Mouse (Mus musculus) cerebellum, postnatal 25 days (tissue): ENCODE measurements around the gene Slf2.

Source experiments
- DNase-seq, 2 experiments: peaks; one replicate each; pipeline ENCODE4 v3.0.0; 2021; ENCODE audit warnings: mixed read lengths in 2 of 2

Slf2 gene

DNA sequence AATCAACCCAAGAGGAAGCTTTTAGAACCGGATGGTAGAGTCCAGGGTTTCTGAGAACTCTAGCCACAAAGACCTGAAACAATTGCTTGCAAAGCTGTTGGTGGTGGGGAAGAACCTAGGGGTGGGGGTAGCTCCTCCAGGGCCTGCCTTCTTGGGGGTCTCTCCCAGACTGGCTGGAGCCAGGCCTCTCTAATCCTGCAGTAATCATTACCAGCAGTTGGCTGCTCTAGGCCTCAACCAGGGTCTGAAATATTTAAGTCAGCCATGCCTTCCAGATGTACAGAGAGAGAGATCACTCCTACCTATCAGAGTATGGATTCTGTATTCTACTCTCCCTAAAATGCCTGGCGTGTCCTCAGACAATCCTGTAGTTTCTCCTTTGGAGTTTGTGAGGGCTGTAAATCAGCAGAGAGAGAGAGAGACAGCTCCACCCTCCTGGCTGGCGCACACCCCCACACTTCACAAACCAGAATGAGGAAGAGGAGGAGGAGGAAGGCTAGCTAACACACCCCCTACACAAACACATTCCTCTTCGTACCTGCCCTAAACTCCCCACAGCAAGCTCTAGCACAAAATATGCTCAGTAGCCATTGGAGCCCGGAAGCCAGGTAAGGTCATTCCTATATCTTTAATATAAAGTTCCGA lies 82.8 kb downstream of the Slf2 start:
- DNase-seq: no peak

DNA sequence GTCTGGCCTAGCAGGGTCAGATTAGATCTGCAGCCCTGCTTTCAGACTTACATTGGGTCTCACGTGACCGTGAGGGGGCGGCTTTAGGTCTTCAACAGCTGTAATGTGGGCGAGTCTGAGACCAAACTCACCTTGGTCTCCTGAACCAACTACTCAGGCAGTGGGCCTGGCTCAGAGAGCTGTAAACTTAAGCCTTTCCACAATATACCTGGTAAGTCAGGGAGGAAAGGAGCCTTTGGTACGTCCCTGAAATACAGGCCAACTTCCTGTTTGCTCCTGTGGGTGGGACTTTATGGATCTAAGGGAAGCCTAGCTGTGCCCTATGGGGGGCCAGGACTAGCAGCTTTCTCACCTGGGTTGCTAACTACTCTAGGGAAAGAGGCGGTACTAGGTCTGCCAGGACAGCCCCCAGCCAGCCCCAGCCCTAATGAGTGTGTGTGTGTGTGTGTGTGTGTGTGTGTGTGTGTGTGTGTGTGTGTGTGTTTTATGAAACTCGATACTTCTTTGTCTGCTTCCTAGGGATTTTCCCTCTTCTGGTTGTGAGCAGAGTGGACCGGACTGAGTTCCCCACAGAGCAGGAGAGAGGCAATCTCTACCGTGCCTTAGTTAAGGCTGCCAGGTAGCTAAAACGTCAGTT lies 83.5 kb downstream of the Slf2 start, which contains the start of gene Lzts2:
Gene Lzts2, plus strand, starts transcription at position 80 of the 637 bp plus-strand sequence.
- DNase-seq: peak in 1 of 2 experiments; percentile 39

DNA sequence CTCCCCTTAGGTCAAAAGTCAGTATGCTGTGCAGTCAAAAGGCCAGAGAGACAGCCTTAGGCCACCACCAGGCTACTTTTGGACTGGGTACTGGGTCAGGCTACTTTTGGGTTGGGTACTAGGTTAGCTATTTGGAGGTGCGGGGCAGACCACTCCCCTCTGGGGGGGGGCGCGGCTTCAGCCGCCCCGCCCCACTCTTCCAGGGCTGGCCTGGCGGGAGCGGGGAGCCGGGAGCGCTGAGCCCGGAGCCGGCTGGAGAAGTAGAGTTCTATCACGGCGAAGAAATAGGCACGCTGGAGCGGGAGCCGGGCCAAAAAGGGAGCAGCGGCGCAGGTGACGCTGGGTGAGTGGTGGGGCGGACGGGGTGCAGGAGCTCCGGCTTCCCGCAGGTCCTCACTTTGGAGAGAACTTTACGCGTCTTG lies 84.0 kb downstream of the Slf2 start:
- DNase-seq: peak; percentile 72 to 81

DNA sequence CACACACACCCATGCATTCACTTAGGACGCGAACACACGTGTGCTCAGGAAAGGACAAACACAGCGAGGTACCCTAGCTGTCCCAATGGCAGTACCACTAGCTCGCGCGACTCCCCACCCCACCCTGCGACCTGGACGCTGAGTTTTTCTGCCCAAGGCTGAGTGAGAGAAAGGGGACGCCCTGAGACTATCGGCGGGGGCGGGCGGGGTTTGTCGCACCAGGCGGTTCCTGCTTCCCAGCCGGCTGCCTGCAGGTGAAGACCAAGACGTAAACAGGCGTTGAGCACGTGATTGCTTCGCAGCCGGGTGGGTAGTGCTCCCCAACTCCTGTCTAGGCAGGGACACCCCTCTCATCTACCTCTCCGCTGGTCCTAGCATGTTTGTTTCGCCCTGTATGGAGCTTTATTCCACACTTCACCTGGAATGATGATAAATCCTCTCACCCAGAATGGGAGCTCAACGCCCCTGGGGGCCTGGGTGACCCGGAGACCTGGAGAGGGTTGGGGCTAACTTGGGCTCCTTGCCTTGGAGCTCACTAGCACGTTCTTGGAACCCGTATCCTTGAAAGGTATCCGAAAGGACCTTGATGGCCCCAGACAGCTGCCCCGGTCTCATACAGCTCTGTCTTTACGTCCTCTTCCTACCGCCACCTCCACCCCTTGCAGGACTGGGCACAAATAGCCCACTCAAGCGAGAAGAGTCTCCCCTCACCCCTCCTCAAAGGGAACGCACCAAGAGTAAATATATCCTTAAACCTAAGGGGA lies 84.7 kb downstream of the Slf2 start:
- DNase-seq: peak; percentile 82 to 83

DNA sequence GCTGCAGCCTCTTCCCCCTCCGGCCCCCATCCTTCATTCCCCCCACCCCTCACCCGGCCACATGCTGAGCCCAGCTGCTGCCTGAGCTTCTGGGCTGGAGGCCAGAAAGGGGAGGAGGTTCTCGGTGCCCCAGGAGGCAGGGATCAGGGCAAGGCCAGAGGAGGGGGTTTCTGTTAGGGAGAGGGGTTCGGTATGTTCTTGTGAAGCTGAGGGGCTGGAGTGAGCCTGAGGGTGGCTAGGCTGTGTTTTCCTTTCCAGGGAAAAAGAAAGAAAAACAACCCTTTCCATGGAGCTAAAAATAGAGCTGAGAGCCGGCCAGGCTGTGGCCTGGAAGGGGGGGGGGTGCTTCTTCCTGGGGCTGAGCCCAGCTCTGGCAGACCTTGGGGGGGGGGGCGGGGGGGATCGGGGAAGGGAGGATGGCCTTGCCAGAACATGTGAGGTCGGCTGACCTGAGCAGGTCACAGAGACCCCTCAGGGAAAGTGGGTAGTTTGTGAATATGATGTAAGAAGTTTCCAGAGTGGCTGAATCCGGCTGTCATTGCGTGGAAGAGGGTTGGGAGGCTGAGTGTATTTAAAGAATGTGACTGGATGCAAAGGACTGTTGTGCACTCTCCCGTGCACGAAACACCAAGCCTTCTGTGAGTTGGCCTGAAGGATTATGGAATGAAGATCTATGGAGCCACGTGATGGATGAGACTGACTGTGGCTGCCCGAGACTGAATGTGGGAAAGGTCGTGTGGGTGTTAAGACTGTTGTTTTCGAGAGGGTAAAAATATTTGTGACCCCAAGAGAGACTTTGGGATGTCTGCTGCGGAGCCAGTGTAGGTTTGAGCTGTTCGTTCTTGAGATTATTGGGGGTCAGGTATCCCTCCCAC lies 85.6 kb downstream of the Slf2 start:
- DNase-seq: peak; percentile 90 to 92

DNA sequence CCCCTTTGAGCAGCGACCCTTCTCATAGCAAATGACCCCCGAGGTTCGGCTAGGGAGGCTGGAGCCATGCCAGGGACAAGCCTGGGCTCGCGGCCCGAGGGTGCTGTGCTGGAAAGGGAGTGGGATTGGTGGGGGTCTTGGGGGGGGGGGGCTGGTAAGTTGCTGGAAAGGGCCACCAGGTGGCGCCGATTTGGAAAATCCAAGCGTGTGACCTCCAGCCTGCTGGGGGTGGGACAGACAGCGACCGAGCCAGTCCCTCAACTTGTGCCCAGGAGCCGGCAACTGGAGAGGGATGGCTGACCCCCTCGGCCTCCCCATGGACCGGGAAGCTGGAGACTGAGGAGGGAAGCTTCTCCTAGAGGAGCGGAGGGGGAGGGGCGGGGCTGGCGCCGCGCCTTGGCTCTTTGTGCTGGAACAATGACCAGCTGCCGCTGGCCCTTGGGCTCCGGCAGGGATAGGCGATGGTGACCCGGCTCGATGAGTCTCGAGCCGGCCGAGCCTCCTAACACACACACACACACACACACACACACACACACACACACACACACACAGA lies 86.3 kb downstream of the Slf2 start:
- DNase-seq: peak; percentile 89 to 92

DNA sequence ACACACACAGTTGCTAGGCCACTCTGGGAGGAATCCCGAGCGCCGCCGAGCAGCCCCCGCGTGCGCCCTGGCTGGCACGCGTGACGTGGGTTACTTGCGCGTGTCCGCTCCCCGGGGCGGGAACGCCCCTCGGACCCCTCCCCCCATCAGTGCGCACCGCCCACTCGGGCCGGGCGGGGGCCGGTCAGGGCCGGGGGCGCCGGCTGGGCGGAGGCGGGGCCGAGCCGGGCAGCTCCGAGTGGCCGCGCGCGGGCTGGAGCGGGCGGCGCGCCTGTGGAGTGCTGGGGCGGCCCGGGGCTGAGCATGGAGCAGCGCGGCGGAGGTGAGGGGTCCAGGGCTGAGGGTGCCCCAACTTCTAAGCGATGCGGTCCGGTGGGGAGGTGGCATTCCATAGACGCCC lies 87.0 kb downstream of the Slf2 start:
- peak; percentile 82 to 87 for DNase-seq

DNA sequence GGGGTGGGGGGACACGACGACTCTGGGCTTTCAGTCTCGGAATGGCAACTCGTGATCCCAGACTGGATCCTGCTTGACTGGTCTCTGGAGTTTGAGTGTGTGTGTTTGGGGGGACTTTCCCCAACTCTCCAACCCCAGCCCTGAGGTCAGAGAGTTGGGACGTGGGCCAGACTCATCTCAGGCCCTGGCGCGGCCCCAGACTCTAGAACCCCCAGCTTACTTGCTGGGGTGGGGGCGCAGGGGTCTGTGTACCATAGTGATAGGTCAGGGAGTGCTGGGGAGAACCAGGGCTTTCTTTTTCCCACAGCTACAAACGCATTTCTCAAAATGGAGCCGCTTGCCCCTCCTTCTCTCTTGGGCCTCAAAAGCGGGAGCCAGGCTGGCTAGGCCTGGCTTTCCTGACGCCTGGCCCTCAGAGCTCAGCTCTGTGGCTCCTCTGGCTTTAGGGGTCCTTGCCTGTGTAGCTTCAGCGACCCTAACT lies 87.4 kb downstream of the Slf2 start:
- DNase-seq: peak; percentile 58 to 64

DNA sequence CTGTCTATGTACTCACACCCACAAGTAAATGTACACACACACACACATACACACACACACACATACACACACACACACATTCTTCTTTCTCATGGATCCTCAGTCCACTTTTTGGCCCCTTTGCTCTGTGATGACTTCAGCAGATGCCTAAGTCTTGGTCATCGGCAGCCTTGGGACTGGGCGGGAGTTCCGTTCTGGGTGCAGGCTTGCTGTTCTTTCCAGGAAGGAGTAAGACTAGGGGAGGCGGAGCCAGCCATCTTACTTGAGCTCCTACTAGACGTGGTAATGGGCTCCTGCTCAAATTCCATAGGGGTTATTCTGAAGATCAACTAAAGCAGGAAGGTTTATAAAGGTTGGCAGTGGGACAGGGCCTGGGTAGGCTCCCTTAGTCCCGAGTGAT lies 89.4 kb downstream of the Slf2 start:
- no peak for DNase-seq

DNA sequence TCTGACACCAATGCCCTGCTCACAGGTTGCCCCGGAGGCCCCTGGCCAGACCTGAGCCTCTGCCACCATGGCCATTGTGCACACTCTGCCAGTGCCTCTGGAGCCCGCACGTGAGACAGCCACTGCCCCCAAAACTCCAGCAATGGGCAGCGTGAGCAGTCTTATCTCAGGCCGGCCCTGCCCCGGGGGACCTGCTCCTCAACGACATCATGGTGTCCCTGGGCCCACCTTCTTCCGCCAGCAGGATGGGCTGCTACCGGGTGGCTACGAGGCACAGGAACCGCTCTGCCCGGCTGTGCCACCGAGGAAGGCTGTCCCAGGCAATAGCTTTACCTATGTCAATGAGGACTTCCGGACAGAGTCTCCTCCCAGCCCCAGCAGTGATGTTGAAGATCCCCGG lies 90.4 kb downstream of the Slf2 start:
- no peak for DNase-seq

DNA sequence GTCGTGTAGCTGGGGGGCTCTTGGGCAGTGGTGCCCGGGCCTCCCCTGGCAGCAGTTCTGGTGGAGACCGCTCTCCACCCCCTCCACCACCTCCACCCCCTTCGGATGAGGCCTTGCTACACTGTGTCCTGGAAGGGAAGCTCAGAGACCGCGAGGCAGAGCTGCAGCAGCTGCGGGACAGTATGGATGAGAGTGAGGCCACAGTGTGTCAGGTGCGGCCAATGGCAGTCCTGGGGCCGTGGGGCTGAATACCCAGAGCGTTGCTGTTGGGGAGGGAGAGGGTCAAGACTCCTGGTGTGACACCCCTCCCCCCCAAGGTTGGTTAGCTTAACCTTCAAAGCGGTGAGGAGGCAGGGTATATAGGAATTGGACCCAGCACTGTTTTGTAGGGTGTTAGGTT lies 93.0 kb downstream of the Slf2 start:
- DNase-seq: no peak

DNA sequence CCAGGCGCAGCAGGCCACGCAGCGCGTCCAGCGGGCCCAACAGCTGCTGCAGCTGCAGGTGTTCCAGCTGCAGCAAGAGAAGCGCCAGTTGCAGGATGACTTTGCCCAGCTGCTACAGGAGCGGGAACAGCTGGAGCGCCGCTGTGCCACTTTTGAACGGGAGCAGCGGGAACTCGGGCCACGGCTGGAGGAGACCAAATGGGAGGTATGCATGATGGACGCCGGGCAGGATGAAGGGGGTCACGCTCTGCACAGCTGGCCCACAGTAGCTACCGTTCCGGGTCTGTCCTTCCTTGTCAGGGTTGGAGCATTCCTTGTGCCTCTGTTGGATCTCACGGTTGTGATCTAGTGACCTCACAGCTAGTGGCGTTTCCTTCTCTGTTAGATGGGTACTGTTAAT lies 93.8 kb downstream of the Slf2 start:
- no peak for DNase-seq

DNA sequence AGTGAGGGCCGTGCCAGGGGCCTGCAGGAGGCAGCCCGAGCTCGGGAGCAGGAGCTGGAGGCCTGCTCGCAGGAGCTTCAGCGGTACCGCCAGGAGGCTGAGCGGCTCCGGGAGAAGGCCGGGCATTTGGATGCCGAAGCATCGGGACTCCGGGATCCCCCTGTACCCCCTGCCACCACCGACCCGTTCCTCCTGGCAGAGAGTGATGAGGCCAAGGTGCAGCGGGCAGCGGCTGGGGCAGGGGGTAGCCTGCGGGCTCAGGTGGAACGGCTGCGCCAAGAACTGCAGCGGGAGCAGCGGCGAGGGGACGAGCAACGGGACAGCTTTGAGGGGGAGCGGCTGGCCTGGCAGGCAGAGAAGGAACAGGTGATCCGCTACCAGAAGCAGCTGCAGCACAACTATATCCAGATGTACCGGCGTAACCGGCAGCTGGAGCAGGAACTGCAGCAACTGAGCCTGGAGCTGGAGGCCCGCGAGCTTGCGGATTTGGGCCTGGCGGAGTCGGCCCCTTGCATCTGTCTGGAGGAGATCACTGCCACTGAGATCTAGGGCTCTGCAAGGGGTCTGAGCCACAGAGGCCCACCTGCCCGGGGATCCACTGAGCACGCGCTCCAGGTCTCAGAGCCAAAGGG lies 95.1 kb downstream of the Slf2 start:
- DNase-seq: no peak

DNA sequence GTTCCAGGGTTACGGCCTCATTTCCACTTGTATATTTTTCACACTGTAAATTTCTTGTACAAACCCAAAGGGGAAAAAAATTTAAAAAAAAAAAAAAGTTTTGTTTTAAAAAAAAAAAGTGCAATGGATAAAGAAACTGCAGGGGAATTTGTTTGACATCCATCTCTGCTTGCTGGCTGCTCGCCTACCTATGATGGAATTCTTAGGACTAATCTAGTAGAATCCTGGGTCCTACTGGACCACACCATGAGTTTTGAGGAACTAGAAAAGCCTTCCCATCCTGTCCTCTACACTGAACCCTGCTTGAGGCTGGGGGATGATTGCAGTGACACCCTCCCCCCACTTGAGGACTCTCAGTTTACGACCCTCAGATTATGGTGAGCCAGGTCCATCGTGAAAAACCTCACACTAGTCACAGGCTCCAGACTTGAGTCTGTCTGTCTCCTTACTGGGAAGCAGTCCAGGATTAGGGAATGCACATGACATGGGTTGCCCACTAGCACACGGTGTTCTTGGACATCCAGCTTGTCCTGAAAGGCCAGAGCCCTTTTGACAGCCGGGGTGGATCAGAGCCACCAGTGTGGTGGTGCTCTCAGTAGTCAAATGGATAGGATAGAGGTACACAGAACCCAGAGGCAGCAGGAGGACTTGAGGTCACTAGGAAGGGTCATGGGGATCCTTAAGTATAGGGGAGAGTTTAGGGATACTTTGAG lies 96.2 kb downstream of the Slf2 start:
- DNase-seq: no peak

DNA sequence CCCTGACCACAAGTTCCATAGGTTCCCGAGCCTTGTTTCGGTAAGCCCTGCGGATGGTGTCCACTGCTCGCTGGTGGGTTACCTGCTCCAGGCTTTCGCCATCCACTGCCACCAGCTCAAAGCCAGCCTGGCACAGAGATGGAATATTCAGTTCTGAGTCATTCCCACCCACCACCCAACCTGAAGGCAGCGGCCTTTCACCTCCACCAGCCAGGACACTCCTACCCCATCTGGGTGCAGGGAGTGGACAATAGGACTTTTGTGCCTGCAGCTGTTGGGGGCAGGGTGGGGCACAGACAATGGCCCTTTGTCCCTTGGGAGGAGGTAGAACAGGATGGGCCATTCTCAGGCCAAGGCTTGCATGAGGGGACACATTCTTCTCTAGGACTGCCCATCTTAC lies 96.9 kb downstream of the Slf2 start:
- no peak for DNase-seq

DNA sequence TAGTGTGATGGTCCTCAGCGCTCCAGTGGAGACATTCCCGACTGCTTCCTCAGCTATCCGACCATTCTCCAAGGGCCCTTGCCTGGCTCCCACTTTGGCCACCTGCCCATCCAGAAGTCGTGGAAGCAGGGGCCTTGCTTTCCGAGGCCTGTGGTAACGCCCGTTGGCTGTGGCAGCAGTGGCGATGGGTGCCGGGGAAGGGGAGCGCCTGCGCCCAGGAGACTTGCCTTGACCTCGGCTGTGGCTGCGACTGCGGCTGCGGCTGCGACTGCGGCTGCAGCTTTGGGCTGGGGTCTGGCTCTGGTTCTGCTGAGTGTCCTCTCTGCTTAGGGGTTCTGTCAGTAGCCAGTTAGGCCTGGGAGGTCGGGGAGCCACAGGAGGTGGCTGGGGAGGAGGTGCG lies 97.8 kb downstream of the Slf2 start:
- DNase-seq: no peak

DNA sequence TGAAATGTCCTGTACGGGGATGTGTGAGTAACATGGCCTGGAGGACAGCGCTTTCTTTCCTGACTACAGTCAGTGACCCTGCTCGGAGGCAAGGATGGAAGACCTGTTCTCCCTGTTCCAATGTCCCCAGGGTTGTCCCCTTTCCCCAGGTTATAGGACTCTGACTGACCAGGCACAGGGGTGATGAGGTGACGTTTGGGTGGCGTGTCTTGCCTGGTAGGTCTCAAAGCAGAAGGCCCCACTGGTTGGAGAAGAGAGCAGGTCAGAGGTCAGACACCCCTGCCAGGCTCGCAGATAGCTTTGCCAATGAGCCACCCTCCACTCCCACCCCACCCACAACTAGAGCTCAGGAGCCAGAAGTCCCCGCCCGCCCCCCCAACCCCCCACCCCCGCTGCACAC lies 98.6 kb downstream of the Slf2 start:
- no peak for DNase-seq

DNA sequence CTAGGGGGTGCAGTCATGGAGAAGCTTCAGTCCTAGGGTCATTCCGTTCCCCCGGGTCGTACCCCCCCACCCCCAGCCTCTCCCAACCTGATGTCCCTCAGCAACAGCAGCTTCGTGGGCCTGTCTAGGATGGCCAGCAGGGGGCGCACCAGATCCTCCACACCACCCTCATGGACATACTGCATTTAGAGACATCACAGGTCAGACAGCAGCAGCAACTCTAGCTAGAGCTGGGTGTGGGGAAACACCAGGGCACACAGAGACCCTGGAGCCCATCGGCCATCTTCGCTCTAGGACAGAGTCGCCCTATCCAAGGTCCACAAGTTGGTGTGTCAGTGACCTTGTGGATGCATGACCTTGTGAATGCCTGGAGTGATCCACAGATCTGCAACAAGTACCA lies 99.2 kb downstream of the Slf2 start:
- DNase-seq: peak; percentile 80 to 87

DNA sequence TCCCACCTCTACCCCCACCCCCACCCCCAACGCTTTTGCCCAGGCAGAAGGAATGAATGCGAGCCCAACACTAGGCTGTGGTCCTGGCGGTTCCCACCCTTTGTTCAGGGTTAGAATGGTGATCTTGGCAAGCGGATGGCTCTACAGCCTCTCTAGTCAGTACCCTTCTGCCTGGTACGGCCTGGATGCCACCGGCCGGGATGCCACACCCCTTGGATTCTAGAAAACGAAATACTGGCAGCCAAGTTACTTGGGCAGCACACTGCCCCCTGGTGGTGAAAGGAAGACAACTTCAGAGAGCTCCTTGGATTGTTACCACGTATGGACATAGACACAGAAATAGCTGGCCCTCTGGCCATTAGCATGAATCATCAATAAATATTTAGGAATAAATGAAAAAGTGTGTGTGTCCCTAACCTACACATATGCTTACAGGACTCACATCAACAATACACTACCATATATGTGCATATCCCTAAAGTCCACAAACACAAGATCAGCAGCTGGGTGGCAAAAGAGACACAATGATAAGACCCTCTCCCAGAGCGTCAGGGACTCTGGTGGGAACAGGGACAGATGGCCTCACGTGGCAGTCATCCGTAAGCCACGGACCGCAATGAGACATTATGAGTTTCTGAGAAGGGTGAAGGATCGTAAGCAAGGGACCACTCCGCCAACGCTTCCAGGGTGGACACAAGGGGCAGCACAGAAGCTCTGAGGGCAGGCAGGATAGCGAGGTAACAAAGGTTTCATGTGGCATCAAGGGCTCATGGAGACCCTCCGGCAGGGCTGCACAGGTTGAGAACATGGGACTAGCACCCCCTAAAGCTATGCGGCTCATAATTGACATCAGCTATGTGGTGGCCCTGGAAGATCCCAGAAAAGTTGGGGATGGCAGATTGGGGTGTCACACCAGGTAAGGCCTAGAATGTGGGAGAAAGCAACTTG lies 100.1 kb downstream of the Slf2 start:
- peak; percentile 82 to 91 for DNase-seq

DNA sequence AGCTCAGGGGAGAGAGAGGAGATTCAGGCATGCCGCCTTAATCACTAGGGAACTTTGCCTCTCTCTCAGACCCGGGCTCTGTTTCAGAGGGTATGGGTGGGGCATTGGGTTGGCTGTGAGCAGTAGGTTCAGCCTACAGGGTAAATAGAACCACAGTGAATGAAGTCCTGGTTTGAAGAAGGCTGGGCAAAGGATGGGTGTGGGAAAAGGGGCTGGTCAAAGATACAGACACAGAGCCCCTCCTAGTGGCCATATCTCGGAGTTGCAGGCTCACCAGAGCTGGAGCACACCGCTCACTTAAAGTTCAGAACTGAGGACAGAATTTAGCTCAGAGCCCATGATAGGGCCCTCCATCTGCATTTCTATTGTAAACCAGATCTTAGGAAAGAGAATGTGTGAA lies 100.8 kb downstream of the Slf2 start:
- DNase-seq: peak; percentile 87 to 90
